Mouse (Mus musculus): ENCODE results near the gene Akap2. TPM values are rescaled to one million over a fixed set of nuclear protein-coding genes. Genes with fewer than 3 reads are reported as not detected.

Gene Akap2
- polyA plus RNA-seq, 1 experiment from 2014 or later: 48.5 TPM

- Histone ChIP-seq H3K9ac (no peak overlapping the region), H3K27ac (no peak overlapping the region), H3K27me3 (no peaks in the 10 kb centered on the region), H3K9me3 (replicated peaks) (no peaks in the 10 kb centered on the region), H3K4me1 (replicated peaks) (no peaks in the 10 kb centered on the region), H3K4me3 (no peak overlapping the region), H3K4me2 (no peak overlapping the region), H3K36me3 (no peaks in the 10 kb centered on the region)
- WGBS: 63% methylated on average over 5 of the region's 5 CpGs
- no peak for ATAC-seq (replicated peaks; ENCODE audit: insufficient number of reproducible peaks, insufficient read depth, low FRiP score, low read depth)
These were observed 213.2 kb downstream of the Akap2 start for GRCm38 (mm10) chr4:57930559-57931170.

GRCm38 (mm10) chr4:57934181-57934580 lies 216.7 kb downstream of the Akap2 start:
- WGBS: 66% methylated on average over 5 of the region's 5 CpGs
- H3K27ac ChIP-seq: no peak overlapping the region
- no peak overlapping the region for H3K9ac ChIP-seq
- no peak overlapping the region for H3K4me3 ChIP-seq
- no peaks in the 10 kb centered on the region for H3K27me3 ChIP-seq
- no peaks in the 10 kb centered on the region for H3K4me1 ChIP-seq (replicated peaks)
- H3K4me2 ChIP-seq: no peak overlapping the region
- H3K9me3 ChIP-seq (replicated peaks): no peaks in the 10 kb centered on the region
- H3K36me3 ChIP-seq: no peaks in the 10 kb centered on the region
- ATAC-seq (replicated peaks; ENCODE audit: insufficient number of reproducible peaks, insufficient read depth, low FRiP score, low read depth): no peak

GRCm38 (mm10) chr4:57937292-57937691 lies 219.8 kb downstream of the Akap2 start:
- Histone ChIP-seq H3K36me3 (no peaks in the 10 kb centered on the region), H3K4me3 (no peak overlapping the region), H3K4me2 (no peak overlapping the region), H3K9ac (no peak overlapping the region), H3K4me1 (replicated peaks) (no peaks in the 10 kb centered on the region), H3K27me3 (no peaks in the 10 kb centered on the region), H3K9me3 (replicated peaks) (no peaks in the 10 kb centered on the region), H3K27ac (no peak overlapping the region)
- 77% methylated on average over 6 of the region's 6 CpGs for WGBS
- no peak for ATAC-seq (replicated peaks; ENCODE audit: insufficient number of reproducible peaks, insufficient read depth, low FRiP score, low read depth)

GRCm38 (mm10) chr4:57940631-57941030 lies 223.2 kb downstream of the Akap2 start:
- Histone ChIP-seq H3K4me2 (no peak overlapping the region), H3K27me3 (no peaks in the 10 kb centered on the region), H3K4me1 (replicated peaks) (no peaks in the 10 kb centered on the region), H3K36me3 (peaks cover 23% of the 10 kb centered on the region), H3K9me3 (replicated peaks) (no peaks in the 10 kb centered on the region), H3K9ac (no peak overlapping the region), H3K4me3 (no peak overlapping the region), H3K27ac (no peak overlapping the region)
- ATAC-seq (replicated peaks; ENCODE audit: insufficient number of reproducible peaks, insufficient read depth, low FRiP score, low read depth): no peak
- 60% methylated on average over 4 of the region's 4 CpGs for WGBS

GRCm38 (mm10) chr4:57942892-57943291 lies 225.4 kb downstream of the Akap2 start:
- Histone ChIP-seq H3K4me2 (no peak overlapping the region), H3K4me1 (replicated peaks) (no peaks in the 10 kb centered on the region), H3K27me3 (no peaks in the 10 kb centered on the region), H3K9ac (no peak overlapping the region), H3K27ac (no peak overlapping the region), H3K36me3 (peaks cover 37% of the 10 kb centered on the region), H3K9me3 (replicated peaks) (no peaks in the 10 kb centered on the region), H3K4me3 (no peak overlapping the region)
- WGBS: 72% methylated on average over 2 of the region's 2 CpGs
- ATAC-seq (replicated peaks; ENCODE audit: insufficient number of reproducible peaks, insufficient read depth, low FRiP score, low read depth): no peak

Other genes with a start within 250 kb of the Akap2 start
- gene Pakap, start 149.5 kb upstream of the Akap2 start, polyA plus RNA-seq (2015; fragmentation: Nextera tagmentation; extraction: Ambion mirVana): 57.1 and 57.8 TPM in 2 replicates
- 0.06 and 0.38 TPM in 2 replicates for gene D630039A03Rik, start 198.6 kb downstream of the Akap2 start, polyA plus RNA-seq (2015; fragmentation: Nextera tagmentation; extraction: Ambion mirVana)
- 257 and 284 TPM in 2 replicates for gene Txn1, start 238.8 kb downstream of the Akap2 start, polyA plus RNA-seq (2015; fragmentation: Nextera tagmentation; extraction: Ambion mirVana)